Mouse (Mus musculus): Measurements from ENCODE around the gene Nudt1. TPM values are rescaled to one million over a fixed set of nuclear protein-coding genes. Genes with fewer than 3 reads are reported as not detected.
"Not testable (repeated sequence)": the region's sequence is repeated elsewhere in the genome, so short reads cannot be mapped to it uniquely, and the experiment has no call there.

Nudt1 gene
- polyA plus RNA-seq, 1 experiment: 11.5 TPM

DNA sequence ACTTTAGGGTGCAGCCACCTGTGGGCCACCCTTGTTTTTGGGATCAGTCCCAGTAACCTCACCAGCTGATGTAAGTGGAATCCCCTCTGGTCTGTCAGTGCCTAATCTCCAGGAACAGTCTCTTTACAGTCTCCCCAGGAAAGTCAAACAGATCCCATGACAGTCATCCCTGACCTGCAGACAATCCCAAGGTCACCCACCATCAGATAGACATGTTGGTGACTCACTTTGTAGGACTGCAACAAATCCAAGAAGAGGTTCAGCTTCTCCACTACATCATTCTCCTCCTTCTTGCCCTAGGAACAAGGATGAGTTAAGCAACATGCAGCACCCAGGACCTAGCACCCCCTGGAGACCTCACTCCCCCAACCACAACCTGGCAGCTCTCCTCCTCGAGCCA is 24.6 kb downstream of the Nudt1 start:
- 89% methylated on average over 1 of the region's 1 CpGs for WGBS
- Histone ChIP-seq H3K4me1 (ENCODE audit: control insufficient read depth, insufficient read depth, low read length) (no peaks in the 10 kb centered on the region), H3K27me3 (ENCODE audit: control insufficient read depth, insufficient read depth, low read length) (no peaks in the 10 kb centered on the region), H3K4me3 (replicated peaks; ENCODE audit: insufficient read depth, low read depth, low read length) (no peak overlapping the region), H3K27ac (ENCODE audit: insufficient read depth, low read length) (no peak overlapping the region)
- no peak for DNase-seq
- TF ChIP-seq POLR2A (IDR thresholded peaks at IDR 0.05; ENCODE audit: borderline replicate concordance, insufficient read depth, low read length) (no peak), CTCF (IDR thresholded peaks at IDR 0.05; ENCODE audit: borderline replicate concordance, insufficient read depth, low read depth, low read length) (no peak)

DNA sequence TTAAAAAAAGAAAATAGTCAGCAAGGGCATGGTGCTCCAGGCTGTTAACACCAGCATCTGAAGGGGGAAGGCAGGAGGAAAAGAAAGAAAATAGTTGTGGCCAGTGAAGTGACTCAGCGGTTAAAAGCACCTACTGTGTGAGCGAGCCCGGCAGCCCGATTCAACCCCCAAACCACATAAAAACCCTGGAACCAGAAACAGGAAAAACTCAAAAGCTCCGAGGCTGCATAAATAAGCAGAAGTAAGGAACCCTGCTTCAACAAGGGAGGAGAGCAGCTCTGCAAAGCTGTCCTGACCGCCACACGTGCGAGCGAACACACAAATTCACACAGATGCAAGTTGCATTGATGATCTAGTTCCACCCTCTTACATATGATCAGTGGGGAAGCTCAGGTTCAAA is 28.4 kb downstream of the Nudt1 start:
- H3K4me3 ChIP-seq (replicated peaks; ENCODE audit: insufficient read depth, low read depth, low read length): no peak overlapping the region
- 93% methylated on average over 9 of the region's 9 CpGs for WGBS
- TF ChIP-seq POLR2A (IDR thresholded peaks at IDR 0.05; ENCODE audit: borderline replicate concordance, insufficient read depth, low read length) (no peak), CTCF (IDR thresholded peaks at IDR 0.05; ENCODE audit: borderline replicate concordance, insufficient read depth, low read depth, low read length) (no peak)

DNA sequence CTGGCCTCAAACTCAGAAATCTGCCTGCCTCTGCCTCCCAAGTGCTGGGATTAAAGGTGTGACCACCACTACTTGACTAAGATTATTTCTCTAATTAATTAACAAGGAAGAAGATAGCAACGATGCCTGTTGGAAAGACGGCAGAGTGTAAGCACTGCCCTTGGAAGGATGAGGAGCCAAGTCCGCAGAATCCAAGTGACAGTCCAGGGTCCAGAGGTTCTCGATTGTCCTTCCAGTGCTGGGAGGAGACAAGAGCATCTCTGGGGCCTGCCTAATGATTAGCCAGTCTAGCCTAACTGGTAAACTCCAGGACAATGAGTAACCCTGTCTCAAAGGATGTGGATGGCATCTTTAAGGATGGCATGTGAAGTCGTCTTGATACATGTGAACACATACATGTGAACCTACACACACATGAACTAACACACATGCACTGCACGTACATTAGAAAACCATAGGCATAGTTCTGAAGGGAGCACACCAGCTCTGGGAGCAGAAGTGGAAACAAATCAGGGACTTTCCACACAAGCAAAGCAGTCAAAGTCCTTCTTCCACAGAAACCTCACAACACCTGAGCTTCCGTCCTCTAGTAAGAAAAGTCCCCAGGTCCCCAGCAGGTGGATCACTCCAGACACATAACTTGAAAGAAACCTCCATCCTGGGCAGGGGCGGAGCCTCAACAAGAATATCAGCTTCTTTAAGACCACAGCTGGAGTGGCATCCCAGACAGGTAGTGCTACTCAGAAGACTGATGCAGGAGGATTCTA is 29.5 kb downstream of the Nudt1 start:
- 92% methylated on average over 8 of the region's 8 CpGs for WGBS
- TF ChIP-seq POLR2A (IDR thresholded peaks at IDR 0.05; ENCODE audit: borderline replicate concordance, insufficient read depth, low read length): no peak
- no peak for TF ChIP-seq CTCF (IDR thresholded peaks at IDR 0.05; ENCODE audit: borderline replicate concordance, insufficient read depth, low read depth, low read length)
- H3K4me1 ChIP-seq (ENCODE audit: control insufficient read depth, insufficient read depth, low read length): no peaks in the 10 kb centered on the region
- H3K27ac ChIP-seq (ENCODE audit: insufficient read depth, low read length): no peak overlapping the region
- no peak overlapping the region for H3K4me3 ChIP-seq (replicated peaks; ENCODE audit: insufficient read depth, low read depth, low read length)
- DNase-seq: no peak
- no peaks in the 10 kb centered on the region for H3K27me3 ChIP-seq (ENCODE audit: control insufficient read depth, insufficient read depth, low read length)

More for the DNA sequence above, 28.4 kb downstream of the Nudt1 start:
- Histone ChIP-seq H3K27me3 (ENCODE audit: control insufficient read depth, insufficient read depth, low read length) (no peaks in the 10 kb centered on the region), H3K4me1 (ENCODE audit: control insufficient read depth, insufficient read depth, low read length) (no peaks in the 10 kb centered on the region), H3K27ac (ENCODE audit: insufficient read depth, low read length) (no peak overlapping the region)
- DNase-seq: no peak

DNA sequence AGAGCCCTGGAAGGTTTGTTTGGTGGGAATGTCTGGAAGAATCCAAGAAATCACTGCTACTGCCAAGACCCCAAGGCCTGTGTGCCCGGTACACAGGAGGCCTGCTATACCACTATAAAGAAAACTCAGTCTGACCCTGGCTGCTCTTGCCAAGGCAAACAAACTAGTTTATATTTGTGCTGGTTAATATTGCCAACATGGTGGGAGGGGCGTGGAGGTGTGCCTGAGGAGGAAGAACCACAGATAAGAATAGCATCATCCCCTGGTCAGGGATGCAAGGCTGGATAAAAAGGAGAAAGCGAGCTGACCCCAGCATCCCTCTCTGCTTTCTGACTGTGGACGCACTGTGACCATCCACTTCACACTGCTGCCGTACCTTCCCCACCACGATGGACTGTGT is 30.9 kb downstream of the Nudt1 start:
- 95% methylated on average over 6 of the region's 6 CpGs for WGBS
- H3K27ac ChIP-seq (ENCODE audit: insufficient read depth, low read length): no peak overlapping the region
- DNase-seq: no peak
- H3K4me3 ChIP-seq (replicated peaks; ENCODE audit: insufficient read depth, low read depth, low read length): no peak overlapping the region
- no peak for TF ChIP-seq POLR2A (IDR thresholded peaks at IDR 0.05; ENCODE audit: borderline replicate concordance, insufficient read depth, low read length)
- no peak for TF ChIP-seq CTCF (IDR thresholded peaks at IDR 0.05; ENCODE audit: borderline replicate concordance, insufficient read depth, low read depth, low read length)
- H3K27me3 ChIP-seq (ENCODE audit: control insufficient read depth, insufficient read depth, low read length): no peaks in the 10 kb centered on the region
- no peaks in the 10 kb centered on the region for H3K4me1 ChIP-seq (ENCODE audit: control insufficient read depth, insufficient read depth, low read length)

DNA sequence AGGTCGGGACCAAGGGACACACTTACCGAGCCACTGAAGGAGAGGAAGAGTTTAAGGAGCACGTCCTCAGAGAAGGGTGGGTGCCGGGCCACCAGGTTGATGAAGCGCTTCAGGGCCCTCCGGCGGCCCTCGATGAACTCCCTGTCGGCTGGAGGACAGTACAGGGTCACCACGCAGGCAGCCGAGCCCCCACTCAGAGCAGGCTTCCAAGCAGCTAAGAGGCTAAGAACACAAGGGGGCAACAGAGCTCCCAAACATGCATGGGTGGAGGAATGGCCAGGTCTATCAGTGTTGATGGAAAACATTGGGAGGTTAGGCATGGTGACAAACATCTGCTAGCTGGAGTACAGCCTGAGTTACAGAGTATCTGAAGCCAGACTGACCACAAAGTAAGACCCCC is 34.5 kb downstream of the Nudt1 start:
- Histone ChIP-seq H3K4me3 (replicated peaks; ENCODE audit: insufficient read depth, low read depth, low read length) (no peak overlapping the region), H3K27me3 (ENCODE audit: control insufficient read depth, insufficient read depth, low read length) (no peaks in the 10 kb centered on the region), H3K27ac (ENCODE audit: insufficient read depth, low read length) (no peak overlapping the region), H3K4me1 (ENCODE audit: control insufficient read depth, insufficient read depth, low read length) (no peaks in the 10 kb centered on the region)
- TF ChIP-seq POLR2A (IDR thresholded peaks at IDR 0.05; ENCODE audit: borderline replicate concordance, insufficient read depth, low read length) (no peak), CTCF (IDR thresholded peaks at IDR 0.05; ENCODE audit: borderline replicate concordance, insufficient read depth, low read depth, low read length) (no peak)
- DNase-seq: no peak
- WGBS: 75% methylated on average over 11 of the region's 11 CpGs

DNA sequence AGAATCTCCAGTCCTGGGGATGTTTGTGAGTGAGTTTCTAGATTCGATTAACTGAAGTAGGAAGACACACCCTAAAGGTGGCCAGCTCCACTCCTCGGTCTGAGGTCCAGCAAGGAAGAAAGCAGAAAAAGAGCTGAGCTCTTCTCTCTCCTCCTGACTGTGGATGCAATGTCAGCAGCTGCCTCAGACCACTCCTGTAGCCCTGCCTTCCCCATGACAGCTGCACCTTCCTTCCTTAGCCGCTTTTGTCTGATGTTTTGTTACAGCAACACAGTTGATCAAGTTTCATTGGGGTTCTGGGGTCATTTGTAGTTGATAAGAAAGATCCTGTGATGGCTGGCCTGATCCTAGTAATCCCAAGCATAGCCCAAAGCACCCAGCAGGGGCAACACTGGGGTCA is 36.0 kb downstream of the Nudt1 start:
- Histone ChIP-seq H3K4me1 (ENCODE audit: control insufficient read depth, insufficient read depth, low read length) (no peaks in the 10 kb centered on the region), H3K27ac (ENCODE audit: insufficient read depth, low read length) (no peak overlapping the region), H3K4me3 (replicated peaks; ENCODE audit: insufficient read depth, low read depth, low read length) (no peak overlapping the region), H3K27me3 (ENCODE audit: control insufficient read depth, insufficient read depth, low read length) (no peaks in the 10 kb centered on the region)
- DNase-seq: no peak
- TF ChIP-seq POLR2A (IDR thresholded peaks at IDR 0.05; ENCODE audit: borderline replicate concordance, insufficient read depth, low read length) (no peak), CTCF (IDR thresholded peaks at IDR 0.05; ENCODE audit: borderline replicate concordance, insufficient read depth, low read depth, low read length) (no peak)
- WGBS: 91% methylated on average over 3 of the region's 3 CpGs

DNA sequence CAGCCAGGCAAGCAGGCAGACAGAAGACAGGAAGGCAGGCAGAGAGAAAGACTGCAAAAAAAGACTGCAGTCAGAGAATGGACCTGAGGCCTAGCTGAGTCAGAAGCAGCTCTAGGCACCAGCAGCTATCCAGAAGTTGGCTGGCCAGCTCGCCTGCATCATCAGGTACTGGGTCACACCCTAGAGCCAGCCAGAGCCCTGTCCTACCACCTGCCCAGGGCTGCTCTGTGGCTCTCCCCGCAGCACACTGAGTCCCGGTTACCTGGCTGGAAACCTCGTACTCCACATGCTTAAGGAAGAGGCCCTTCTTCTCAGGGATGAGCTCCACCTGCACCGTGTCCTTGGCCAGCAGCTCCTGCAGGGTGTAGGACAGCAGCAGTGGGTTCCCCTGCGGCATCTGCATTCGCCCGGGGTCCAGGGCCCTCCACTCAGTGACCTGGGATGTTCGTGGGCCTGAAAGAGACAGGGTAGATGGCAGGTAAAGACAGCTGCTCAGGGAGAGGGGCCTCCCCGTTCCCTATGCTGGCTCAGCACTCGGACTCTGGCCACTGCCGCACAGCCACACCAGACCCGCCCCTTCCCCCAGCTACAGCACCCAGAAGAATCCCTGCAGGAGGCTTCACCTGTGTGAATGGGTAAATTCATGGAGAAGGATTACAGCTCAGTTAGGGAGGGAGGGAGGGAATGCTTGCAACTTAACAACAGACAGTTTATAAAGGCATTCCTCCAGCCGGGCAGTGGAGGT is 38.6 kb downstream of the Nudt1 start:
- Histone ChIP-seq H3K27ac (ENCODE audit: insufficient read depth, low read length) (no peak overlapping the region), H3K4me1 (ENCODE audit: control insufficient read depth, insufficient read depth, low read length) (no peaks in the 10 kb centered on the region), H3K4me3 (replicated peaks; ENCODE audit: insufficient read depth, low read depth, low read length) (no peak overlapping the region), H3K27me3 (ENCODE audit: control insufficient read depth, insufficient read depth, low read length) (no peaks in the 10 kb centered on the region)
- 79% methylated on average over 14 of the region's 14 CpGs for WGBS
- no peak for DNase-seq
- TF ChIP-seq POLR2A (IDR thresholded peaks at IDR 0.05; ENCODE audit: borderline replicate concordance, insufficient read depth, low read length): no peak
- no peak for TF ChIP-seq CTCF (IDR thresholded peaks at IDR 0.05; ENCODE audit: borderline replicate concordance, insufficient read depth, low read depth, low read length)

DNA sequence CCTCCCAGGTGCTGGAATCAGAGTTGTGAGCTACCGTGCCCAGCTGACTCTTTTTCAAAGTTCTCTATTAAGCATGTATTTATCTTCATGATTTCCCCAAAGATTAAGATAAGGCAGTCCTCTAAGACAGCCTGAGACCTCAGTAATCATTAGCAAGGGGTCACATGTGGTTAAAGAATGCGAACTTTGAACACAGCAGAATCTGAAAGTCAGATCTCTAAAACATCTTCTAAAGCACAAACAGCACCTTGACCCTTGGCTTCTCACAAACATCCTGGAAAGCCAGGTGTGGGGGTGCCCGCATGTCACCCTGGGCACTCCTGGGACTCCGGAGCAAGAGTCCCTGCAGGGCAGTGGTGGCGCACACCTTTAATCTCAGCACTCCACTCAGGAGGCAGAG is 43.0 kb downstream of the Nudt1 start:
- Histone ChIP-seq H3K4me3 (replicated peaks; ENCODE audit: insufficient read depth, low read depth, low read length) (no peak overlapping the region), H3K27ac (ENCODE audit: insufficient read depth, low read length) (no peak overlapping the region), H3K4me1 (ENCODE audit: control insufficient read depth, insufficient read depth, low read length) (no peaks in the 10 kb centered on the region), H3K27me3 (ENCODE audit: control insufficient read depth, insufficient read depth, low read length) (no peaks in the 10 kb centered on the region)
- TF ChIP-seq CTCF (IDR thresholded peaks at IDR 0.05; ENCODE audit: borderline replicate concordance, insufficient read depth, low read depth, low read length) (no peak), POLR2A (IDR thresholded peaks at IDR 0.05; ENCODE audit: borderline replicate concordance, insufficient read depth, low read length) (no peak)
- no peak for DNase-seq
- 97% methylated on average over 5 of the region's 5 CpGs for WGBS

DNA sequence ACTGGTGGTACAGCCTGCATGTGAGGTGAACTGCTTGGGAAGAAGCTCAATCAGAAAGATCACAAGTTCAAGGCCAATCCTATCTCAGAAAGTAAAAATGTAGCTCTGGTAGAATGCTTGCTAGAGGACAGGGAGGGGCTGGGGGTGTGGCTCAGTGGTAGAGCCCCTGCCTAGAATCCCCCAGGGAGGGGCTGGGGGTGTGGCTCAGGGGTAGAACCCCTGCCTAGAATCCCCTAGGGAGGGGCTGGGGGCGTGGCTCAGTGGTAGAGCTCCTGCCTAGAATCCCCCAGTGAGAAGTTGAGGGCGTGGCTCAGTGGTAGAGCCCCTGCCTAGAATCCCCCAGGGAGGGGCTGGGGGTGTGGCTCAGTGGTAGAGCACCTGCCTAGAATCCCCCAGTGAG is 46.7 kb downstream of the Nudt1 start:
- not testable (repeated sequence) for DNase-seq; H3K27ac ChIP-seq (ENCODE audit: insufficient read depth, low read length); H3K4me3 ChIP-seq (replicated peaks; ENCODE audit: insufficient read depth, low read depth, low read length); H3K4me1 ChIP-seq (ENCODE audit: control insufficient read depth, insufficient read depth, low read length); H3K27me3 ChIP-seq (ENCODE audit: control insufficient read depth, insufficient read depth, low read length)
- 88% methylated on average over 2 of the region's 2 CpGs for WGBS

Measured in cerebellum, adult 2 months (tissue).